Mouse (Mus musculus): ENCODE results near the gene Ankrd53. TPM values are rescaled to one million over a fixed set of nuclear protein-coding genes. Genes with fewer than 3 reads are reported as not detected.

Ankrd53 gene
- polyA plus RNA-seq, 1 experiment from 2014 or later, result not detected

DNA sequence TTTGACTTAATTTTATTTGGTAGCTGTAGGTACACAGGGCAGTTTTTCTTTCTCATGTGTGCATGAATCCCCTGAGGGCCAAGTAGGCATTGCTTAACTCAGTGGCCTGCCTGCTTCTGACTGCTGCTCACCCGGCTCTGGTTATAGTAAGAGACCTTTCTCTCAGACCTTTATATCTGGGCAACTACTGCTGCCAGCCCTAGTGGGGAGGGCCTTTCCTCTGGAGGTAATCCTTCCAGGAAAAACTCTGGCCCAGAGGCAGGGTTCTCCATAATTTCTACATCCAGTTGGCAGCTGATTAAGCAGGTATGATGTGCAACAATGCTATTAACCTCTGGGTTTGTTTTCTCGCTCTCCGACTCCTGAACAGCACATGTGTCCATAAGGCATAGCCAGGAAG, 40.4 kb downstream of the Ankrd53 start:
- H3K36me3 ChIP-seq, result peaks cover 19% of the 10 kb centered on the region
- no peaks in the 10 kb centered on the region for H3K9me3 ChIP-seq
- ATAC-seq, result no peak
- H3K4me2 ChIP-seq (replicated peaks), result no peak overlapping the region
- 91% methylated on average over 3 of the region's 3 CpGs for WGBS
- H3K9ac ChIP-seq, result no peak overlapping the region
- H3K4me3 ChIP-seq (replicated peaks), result no peak overlapping the region
- H3K27me3 ChIP-seq (replicated peaks), result no peaks in the 10 kb centered on the region
- H3K4me1 ChIP-seq (replicated peaks), result no peaks in the 10 kb centered on the region
- no peak overlapping the region for H3K27ac ChIP-seq

DNA sequence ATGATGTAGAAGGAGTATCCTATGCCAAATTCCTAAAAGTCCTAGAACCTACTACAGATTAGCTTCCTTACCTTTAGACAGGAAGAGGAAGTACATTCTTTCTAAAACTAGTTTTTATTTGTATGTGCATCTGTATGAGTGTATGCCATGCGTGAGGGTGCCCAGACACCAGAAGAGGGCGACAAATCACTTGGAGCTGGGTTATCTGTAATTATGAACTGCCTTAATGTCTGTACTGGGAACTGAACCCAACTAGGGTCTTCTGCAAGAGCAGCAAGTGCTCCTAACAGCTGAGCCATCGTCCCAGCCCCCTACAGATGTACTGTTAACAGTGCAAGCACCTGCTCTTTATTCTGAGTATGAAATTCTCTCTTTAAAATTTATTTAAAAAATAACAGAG, 53.4 kb downstream of the Ankrd53 start:
- peaks cover 7% of the 10 kb centered on the region for H3K36me3 ChIP-seq
- H3K4me3 ChIP-seq (replicated peaks), result no peak overlapping the region
- no peak overlapping the region for H3K9ac ChIP-seq
- H3K4me2 ChIP-seq (replicated peaks), result no peak overlapping the region
- H3K9me3 ChIP-seq, result no peaks in the 10 kb centered on the region
- H3K4me1 ChIP-seq (replicated peaks), result no peaks in the 10 kb centered on the region
- 96% methylated on average over 3 of the region's 3 CpGs for WGBS
- no peak overlapping the region for H3K27ac ChIP-seq
- H3K27me3 ChIP-seq (replicated peaks), result no peaks in the 10 kb centered on the region
- no peak for ATAC-seq

Other genes starting within 250 kb of the Ankrd53 start
- gene Actg2, start 226.4 kb upstream of the Ankrd53 start, polyA plus RNA-seq (2015; fragmentation: Nextera tagmentation; extraction: Ambion mirVana), result 1,278 and 1,309 TPM in 2 replicates
- 26.4 and 26.5 TPM in 2 replicates for gene Stambp, start 189.9 kb upstream of the Ankrd53 start, polyA plus RNA-seq (2015; fragmentation: Nextera tagmentation; extraction: Ambion mirVana)
- 0.09 and 0.15 TPM in 2 replicates for gene Clec4f, start 106.5 kb upstream of the Ankrd53 start, polyA plus RNA-seq (2015; fragmentation: Nextera tagmentation; extraction: Ambion mirVana)
- gene Cd207, start 84.8 kb upstream of the Ankrd53 start, polyA plus RNA-seq (2015; fragmentation: Nextera tagmentation; extraction: Ambion mirVana), result not detected in 2 replicates
- gene Vax2, start 51.4 kb upstream of the Ankrd53 start, polyA plus RNA-seq (2015; fragmentation: Nextera tagmentation; extraction: Ambion mirVana), result not detected in 2 replicates
- 0.08 TPM in 1 of 2 replicates, not detected in the other for gene Atp6v1b1, start 19.7 kb upstream of the Ankrd53 start, polyA plus RNA-seq (2015; fragmentation: Nextera tagmentation; extraction: Ambion mirVana)
- gene Tex261, start 13.2 kb downstream of the Ankrd53 start, polyA plus RNA-seq (2015; fragmentation: Nextera tagmentation; extraction: Ambion mirVana), result 84.2 and 86.4 TPM in 2 replicates
- gene Nagk, start 32.3 kb downstream of the Ankrd53 start, polyA plus RNA-seq (2015; fragmentation: Nextera tagmentation; extraction: Ambion mirVana), result 90.4 and 98.4 TPM in 2 replicates
- gene Paip2b, start 69.1 kb downstream of the Ankrd53 start, polyA plus RNA-seq (2015; fragmentation: Nextera tagmentation; extraction: Ambion mirVana), result 15.7 and 15.9 TPM in 2 replicates
- 43.3 and 49.9 TPM in 2 replicates for gene Zfp638, start 104.5 kb downstream of the Ankrd53 start, polyA plus RNA-seq (2015; fragmentation: Nextera tagmentation; extraction: Ambion mirVana)
- 7.0 and 8.6 TPM in 2 replicates for gene Dysf, start 245.9 kb downstream of the Ankrd53 start, polyA plus RNA-seq (2015; fragmentation: Nextera tagmentation; extraction: Ambion mirVana)

Measured in intestine, embryonic 15.5 days (tissue).